Mouse (Mus musculus) forebrain, embryonic 10.5 days (tissue): ENCODE results near the gene Parva. TPM values are rescaled to one million over a fixed set of nuclear protein-coding genes. Genes with fewer than 3 reads are reported as not detected.

Experiments used
- DNase-seq: peaks from one replicate; pipeline ENCODE4 v3.0.0-alpha.2; 2017; ENCODE audit warnings: low spot score; ENCODE audit errors: extremely low spot score
- H3K27ac ChIP-seq: fragments of 300-500 bp; sonication (generic); 2 replicates; pipeline ENCODE4 v1.5.1; 2016; ENCODE audit warnings: mild to moderate bottlenecking
- H3K27me3 ChIP-seq: fragments of 300-500 bp; sonication (generic); 2 replicates; pipeline ENCODE4 v1.6.1; 2016; ENCODE audit warnings: mild to moderate bottlenecking; ENCODE audit not compliant: poor library complexity, severe bottlenecking
- H3K36me3 ChIP-seq: fragments of 300-500 bp; sonication (generic); replicated peaks from 2 replicates; pipeline ENCODE4 v1.6.1; 2016; ENCODE audit warnings: mild to moderate bottlenecking, moderate library complexity
- H3K4me1 ChIP-seq: fragments of 300-500 bp; sonication (generic); 2 replicates; pipeline ENCODE4 v1.6.1; 2016
- H3K4me3 ChIP-seq: fragments of 300-500 bp; sonication (generic); 2 replicates; pipeline ENCODE4 v1.5.1; 2016; ENCODE audit warnings: mild to moderate bottlenecking, moderate library complexity
- H3K9me3 ChIP-seq: fragments of 300-500 bp; sonication (generic); 2 replicates; pipeline ENCODE4 v1.6.1; 2016; ENCODE audit warnings: mild to moderate bottlenecking, moderate library complexity
- WGBS: fragments of 180-500 bp; shearing (Covaris S2); methylation state at CpG from one replicate; pipeline ENCODE4 v1.1.7; 2016; 5-methylcytosine and 5-hydroxymethylcytosine counted together
- polyA plus RNA-seq: library from polyadenylated mRNA; unstranded; fragments of >200 nt; fragmentation: Nextera tagmentation; extraction: Ambion mirVana; gene quantifications from 2 replicates; pipeline ENCODE4 v1.2.1, GENCODE M21; 2016

Parva gene
- polyA plus RNA-seq, 1 experiment from 2014 or later: 51.6 TPM

DNA sequence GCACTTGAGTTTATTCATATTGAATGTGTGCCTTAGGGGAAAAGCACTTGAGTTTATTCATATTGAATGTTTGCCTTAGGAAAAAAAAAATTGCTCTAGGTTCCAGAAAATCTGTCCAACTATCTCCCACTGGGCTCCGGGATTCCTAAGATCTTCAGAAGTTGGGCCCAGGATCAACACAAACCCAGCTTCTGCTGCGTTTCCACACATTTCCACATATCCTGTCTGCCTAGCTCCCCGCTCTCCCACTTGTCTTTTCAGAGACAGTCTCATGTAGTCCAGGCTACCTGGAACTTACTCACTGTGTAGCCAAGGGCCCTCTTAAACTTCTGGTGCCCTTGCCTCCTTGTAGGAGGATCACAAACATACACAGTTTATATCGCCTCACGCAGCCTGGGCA is 175.7 kb downstream of the Parva start:
- H3K36me3 ChIP-seq: no peaks in the 10 kb centered on the region
- H3K4me1 ChIP-seq: 0 out of 2 replicates have a peak, but pooled peaks cover 6% of the 10 kb centered on the region
- no peaks in the 10 kb centered on the region for H3K9me3 ChIP-seq
- WGBS: 93% methylated on average over 5 of the region's 5 CpGs
- no peaks in the 10 kb centered on the region for H3K27me3 ChIP-seq
- no peak for DNase-seq
- H3K4me3 ChIP-seq: no peak overlapping the region
- no peak overlapping the region for H3K27ac ChIP-seq

- no peaks in the 10 kb centered on the region for H3K9me3 ChIP-seq
- no peak overlapping the region for H3K4me3 ChIP-seq
- H3K4me1 ChIP-seq: 0 out of 2 replicates have a peak, but pooled peaks cover 6% of the 10 kb centered on the region
- H3K27me3 ChIP-seq: no peaks in the 10 kb centered on the region
- no peak for DNase-seq
- no peaks in the 10 kb centered on the region for H3K36me3 ChIP-seq
- WGBS: 87% methylated on average over 10 of the region's 10 CpGs
- H3K27ac ChIP-seq: no peak overlapping the region
Measured at GRCm38 (mm10) chr7:112603496-112604170, 176.3 kb downstream of the Parva start.

DNA sequence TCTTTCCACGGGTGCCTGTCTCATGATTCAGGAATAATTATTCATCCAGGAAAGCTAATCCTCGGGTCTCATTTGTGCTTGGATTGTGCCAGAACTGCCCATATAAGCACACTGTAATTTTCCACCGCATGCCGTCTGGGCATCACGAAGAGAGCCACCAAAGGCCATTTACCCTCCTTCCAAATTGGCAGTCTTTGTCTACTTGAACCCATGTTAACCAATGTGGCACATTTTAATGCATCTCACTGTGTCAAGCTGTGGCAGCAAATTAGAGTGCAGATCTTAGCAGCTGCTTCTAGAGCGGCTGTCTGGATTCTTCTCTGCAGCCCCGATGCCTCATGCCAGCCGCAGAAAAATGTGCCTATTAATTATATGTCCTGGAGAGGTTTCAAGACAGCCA is 176.9 kb downstream of the Parva start:
- DNase-seq: no peak
- Histone ChIP-seq H3K4me3 (no peak overlapping the region), H3K27me3 (no peaks in the 10 kb centered on the region), H3K36me3 (no peaks in the 10 kb centered on the region), H3K4me1 (0 out of 2 replicates have a peak, but pooled peaks cover 6% of the 10 kb centered on the region), H3K9me3 (no peaks in the 10 kb centered on the region), H3K27ac (no peak overlapping the region)
- WGBS: 92% methylated on average over 8 of the region's 8 CpGs

DNA sequence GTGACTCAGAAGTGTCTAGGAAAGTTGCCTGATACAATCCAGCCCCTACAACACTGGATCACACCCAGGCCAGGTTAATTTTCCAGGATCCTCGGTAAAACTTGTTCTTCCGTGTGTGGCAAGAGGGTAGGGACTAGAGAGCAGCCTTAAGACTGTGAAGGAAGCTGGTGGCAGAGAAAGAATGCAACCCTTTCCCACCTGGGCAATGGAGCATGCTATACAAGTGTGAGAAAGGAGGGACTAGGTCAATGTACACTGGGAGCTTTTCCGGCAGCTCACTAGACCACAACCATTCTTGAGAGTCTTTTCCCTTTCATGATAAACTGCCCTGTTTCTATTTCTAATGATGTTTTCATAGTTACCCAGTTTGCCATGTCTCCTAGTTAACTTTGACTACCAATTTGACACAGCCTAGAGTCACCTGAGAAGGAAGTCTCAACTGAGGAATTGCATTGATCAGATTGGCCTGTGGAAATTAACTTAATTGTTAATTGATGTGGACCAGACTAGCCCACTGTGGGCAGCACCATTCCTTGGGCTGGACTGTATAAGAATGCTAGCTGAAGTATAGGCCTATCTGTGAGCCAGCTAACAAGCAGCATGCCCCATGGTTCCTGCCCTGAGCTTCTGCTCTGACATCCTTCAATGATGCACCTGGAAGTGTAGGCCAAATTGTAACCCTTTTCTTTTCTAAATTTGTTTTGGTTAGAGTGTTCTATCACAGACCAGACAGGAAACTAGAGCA is 186.9 kb downstream of the Parva start:
- no peaks in the 10 kb centered on the region for H3K36me3 ChIP-seq
- peaks cover 4% of the 10 kb centered on the region; the same call in 1 of the 2 replicates for H3K4me1 ChIP-seq
- no peaks in the 10 kb centered on the region for H3K9me3 ChIP-seq
- DNase-seq: no peak
- no peak overlapping the region for H3K4me3 ChIP-seq
- no peak overlapping the region for H3K27ac ChIP-seq
- H3K27me3 ChIP-seq: no peaks in the 10 kb centered on the region
- 90% methylated on average over 3 of the region's 3 CpGs for WGBS

GRCm38 (mm10) chr7:112614791-112615668 is 187.7 kb downstream of the Parva start:
- Histone ChIP-seq H3K27ac (no peak overlapping the region), H3K4me1 (peaks cover 4% of the 10 kb centered on the region; the same call in 1 of the 2 replicates), H3K36me3 (no peaks in the 10 kb centered on the region), H3K9me3 (no peaks in the 10 kb centered on the region), H3K27me3 (no peaks in the 10 kb centered on the region), H3K4me3 (no peak overlapping the region)
- no peak for DNase-seq
- 75% methylated on average over 10 of the region's 10 CpGs for WGBS

DNA sequence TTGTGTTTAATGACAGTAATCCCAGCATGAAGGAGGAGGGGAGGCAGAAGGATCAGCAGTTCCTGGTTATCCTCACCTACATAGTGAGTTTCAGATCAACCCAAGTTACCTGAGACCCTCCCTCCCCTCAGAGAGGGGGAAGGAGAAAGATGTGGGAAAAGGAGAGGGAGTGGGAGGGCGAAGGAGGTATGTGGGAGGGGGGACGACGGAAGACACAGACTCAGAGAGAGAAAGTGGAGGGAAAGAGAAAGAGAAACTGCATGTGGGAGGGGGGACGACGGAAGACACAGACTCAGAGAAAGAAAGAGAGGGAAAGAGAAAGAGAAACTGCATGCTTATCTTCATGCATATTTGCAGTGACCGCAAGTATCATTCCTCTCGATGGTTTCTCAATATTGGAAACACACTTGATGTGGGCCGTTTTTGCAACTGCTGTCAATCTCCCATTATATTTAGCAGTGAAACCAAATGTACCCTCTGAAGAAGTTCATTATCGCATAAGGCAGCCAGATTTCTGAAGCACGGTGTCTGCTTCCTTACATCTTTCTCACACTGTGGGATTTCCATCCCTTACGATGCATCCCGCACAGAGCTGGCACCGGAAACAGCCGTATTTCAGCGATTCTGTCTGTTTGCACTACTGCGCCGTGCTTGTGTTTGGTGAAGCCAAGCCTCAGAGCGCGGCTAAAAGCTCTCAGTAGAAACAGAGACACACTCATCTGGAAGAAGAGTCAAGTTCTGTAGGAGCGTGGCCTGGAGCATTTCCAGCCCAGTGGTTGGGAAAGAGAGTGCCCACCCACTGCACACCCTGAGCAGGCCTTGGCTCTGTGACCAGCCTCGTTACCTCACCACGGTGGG is 193.2 kb downstream of the Parva start:
- no peak for DNase-seq
- Histone ChIP-seq H3K36me3 (no peaks in the 10 kb centered on the region), H3K4me1 (peaks cover 4% of the 10 kb centered on the region; the same call in 1 of the 2 replicates), H3K27me3 (no peaks in the 10 kb centered on the region), H3K9me3 (no peaks in the 10 kb centered on the region), H3K27ac (no peak overlapping the region), H3K4me3 (no peak overlapping the region)
- 84% methylated on average over 22 of the region's 22 CpGs for WGBS

DNA sequence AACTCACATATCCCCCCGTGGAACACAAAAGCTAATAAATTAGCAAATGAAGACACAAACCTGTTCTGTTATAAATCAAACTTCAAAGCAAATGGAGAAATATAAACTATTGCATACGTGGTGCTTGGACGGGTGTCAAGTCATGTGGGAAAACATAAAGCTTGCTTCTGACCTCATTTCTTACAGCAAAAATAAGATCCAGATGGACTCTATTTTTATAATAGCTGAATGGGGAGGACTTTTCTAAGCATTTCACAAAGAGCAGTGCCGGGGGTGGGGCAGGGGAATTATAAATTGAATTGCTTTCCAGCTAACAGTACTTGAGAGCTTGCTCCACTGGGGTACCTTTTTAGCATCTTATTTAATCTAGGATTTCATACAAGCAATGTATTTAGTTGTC is 200.2 kb downstream of the Parva start:
- Histone ChIP-seq H3K9me3 (no peaks in the 10 kb centered on the region), H3K27me3 (no peaks in the 10 kb centered on the region), H3K27ac (no peak overlapping the region), H3K36me3 (no peaks in the 10 kb centered on the region), H3K4me3 (no peak overlapping the region), H3K4me1 (no peaks in the 10 kb centered on the region; the same call in 1 of the 2 replicates)
- WGBS: 83% methylated on average over 4 of the region's 4 CpGs
- DNase-seq: no peak

- 91% methylated on average over 10 of the region's 10 CpGs for WGBS
- DNase-seq: no peak
Measured at GRCm38 (mm10) chr7:112634505-112635213, 207.4 kb downstream of the Parva start.

DNA sequence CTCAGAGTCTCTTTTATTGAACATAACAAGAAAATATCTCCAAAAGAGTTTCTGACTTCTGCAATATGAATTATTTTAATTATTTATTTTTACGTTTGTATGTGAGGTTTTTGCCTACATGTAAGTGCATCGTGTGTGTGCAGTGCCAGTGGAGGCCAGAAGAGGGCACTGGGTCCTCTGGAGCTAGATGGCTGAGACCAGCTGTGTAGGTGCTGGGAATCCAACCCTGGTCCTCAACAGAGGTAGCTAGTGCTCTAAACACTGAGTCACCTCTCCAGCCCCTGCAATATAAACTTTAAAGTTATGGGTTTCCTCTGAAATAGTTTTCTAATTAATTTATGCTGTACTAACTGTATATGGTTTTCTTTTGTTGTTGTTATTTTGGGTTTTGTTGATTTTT is 208.6 kb downstream of the Parva start:
- H3K4me3 ChIP-seq: no peak overlapping the region
- H3K27me3 ChIP-seq: no peaks in the 10 kb centered on the region
- no peak overlapping the region for H3K27ac ChIP-seq
- peaks cover 4% of the 10 kb centered on the region for H3K9me3 ChIP-seq
- no peak for DNase-seq
- 90% methylated on average over 2 of the region's 2 CpGs for WGBS
- no peaks in the 10 kb centered on the region for H3K4me1 ChIP-seq
- H3K36me3 ChIP-seq: no peaks in the 10 kb centered on the region

More at GRCm38 (mm10) chr7:112634505-112635213, 207.4 kb downstream of the Parva start:
- H3K27ac ChIP-seq: no peak overlapping the region
- no peaks in the 10 kb centered on the region for H3K36me3 ChIP-seq
- H3K27me3 ChIP-seq: no peaks in the 10 kb centered on the region
- peaks cover 4% of the 10 kb centered on the region for H3K9me3 ChIP-seq
- no peaks in the 10 kb centered on the region for H3K4me1 ChIP-seq
- no peak overlapping the region for H3K4me3 ChIP-seq
